Mouse (Mus musculus) monocyte, adult 59 days (primary cell): ENCODE data around the gene Ccdc191. TPM values are rescaled to one million over a fixed set of nuclear protein-coding genes. Genes with fewer than 3 reads are reported as not detected.

Experiments used
- total RNA-seq, 2 experiments: library from RNA; stranded (reverse); gene quantifications; one replicate each; pipeline ENCODE4 v1.2.4; 2023

Gene Ccdc191
- total RNA-seq: 10 to 100 TPM in 1 of 2 experiments, 1 to 10 TPM in 1; 6.4 to 10.5 TPM

DNA sequence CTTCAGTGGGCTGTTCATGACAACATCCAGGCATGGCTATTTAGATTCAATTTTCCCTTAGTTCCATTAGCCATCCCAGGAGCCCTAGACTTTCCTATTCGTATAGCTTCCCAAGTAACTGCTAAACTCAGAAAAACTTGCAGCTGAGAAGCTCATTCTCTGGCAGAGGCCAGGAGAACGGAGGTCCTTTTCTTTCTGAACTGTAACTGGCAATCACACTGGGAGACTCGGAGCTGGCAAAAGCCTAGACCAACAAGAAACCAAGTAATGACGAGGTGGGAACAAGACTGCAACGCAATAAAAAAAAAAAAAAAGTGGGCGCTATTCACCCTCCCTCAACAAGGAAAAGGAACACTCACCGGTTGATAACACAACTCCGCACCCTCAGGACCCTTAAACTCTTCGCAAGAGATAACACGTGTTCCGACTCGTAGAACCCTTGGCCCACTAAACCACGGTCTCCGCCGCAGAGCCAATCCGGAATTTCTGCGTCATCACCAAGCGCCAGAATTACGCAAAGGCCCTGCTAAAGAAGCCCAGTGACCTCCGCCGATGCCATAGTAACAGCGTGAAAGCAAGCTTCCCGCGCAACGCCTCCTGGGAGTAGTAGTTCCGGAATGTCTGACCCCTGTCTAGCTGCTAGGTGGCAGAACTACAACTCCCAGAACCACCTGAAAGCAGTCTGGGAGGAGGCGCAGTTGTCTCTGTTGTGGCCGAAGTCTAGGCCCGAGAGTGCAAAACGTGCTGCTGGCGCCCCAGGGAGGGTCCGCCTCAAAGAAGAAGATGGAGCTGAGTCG is at the start of gene Ccdc191:
Gene Ccdc191, plus strand, starts transcription at position 593 of the 797 bp plus-strand sequence.

DNA sequence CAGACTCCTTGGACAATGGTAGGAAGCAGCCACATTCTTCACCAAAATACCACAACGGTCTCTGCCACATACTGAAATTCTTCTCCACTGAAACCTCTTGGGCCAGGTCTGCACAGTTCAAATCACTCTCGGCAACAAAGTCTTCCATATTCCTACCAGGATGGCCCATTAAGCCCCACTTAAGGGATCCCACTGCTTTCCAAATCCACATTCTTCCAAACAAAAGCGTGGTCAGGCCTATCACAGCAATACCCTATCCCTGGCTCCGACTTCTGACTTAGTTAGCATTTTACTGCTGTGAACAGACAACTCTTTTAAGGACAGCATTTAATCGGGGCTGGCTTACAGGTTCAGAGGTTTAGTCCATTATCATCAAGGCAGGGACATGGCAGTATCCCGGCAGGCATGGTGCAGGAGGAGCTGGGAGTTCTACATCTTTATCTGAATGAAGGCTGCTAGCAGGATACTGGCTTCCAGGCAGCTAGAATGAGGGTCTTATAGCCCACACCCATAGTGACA is 36.8 kb downstream of the Ccdc191 start, which contains the start of gene Qtrt2:
Gene Qtrt2, minus strand, starts transcription at position 469 of the 519 bp plus-strand sequence.

DNA sequence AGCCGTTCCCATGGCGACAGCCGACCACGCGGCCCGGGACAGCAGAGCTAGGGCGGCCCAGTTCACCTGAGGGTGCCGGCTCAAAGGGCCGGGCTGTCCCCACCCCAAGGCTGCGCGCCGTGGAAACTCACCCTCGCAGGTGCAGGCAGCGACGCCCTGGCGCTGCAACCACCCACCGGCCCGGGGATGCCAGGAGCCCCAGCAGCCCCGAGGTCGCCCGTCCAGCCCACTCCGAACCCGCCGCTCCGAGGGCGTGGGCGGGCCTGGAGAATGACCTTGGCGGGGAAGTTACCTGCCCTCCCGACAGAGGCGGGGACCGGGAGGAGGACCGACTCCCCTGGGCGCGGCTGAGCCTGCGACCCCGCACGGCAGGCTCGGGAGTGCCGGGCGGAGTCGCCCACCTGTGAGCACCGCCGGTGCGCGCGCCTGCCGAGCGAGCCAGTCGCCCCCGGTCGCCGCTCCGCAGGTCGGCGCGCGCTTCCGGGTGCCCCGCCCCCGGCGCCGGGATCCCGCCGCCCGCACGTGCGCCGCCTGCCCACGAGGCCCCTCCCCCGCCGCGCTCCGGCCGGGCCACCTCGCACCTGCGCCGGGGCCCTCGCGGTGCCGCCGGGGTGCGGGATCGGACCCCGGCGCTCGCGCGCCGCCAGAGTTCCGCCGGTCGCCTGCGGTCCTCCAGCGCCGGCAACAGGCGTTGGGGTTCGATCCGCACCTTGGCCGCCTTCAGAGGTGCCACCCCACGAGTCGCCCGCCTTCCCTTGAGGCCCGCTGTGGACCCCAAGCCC is 89.9 kb downstream of the Ccdc191 start, which contains the start of gene Zdhhc23:
Gene Zdhhc23, minus strand, starts transcription at position 464 of the 782 bp plus-strand sequence.

Other genes with a start within 250 kb of the Ccdc191 start
- not detected for gene Tigit, start 225.7 kb upstream of the Ccdc191 start, total RNA-seq
- not detected for gene Drd3, start 135.8 kb upstream of the Ccdc191 start, total RNA-seq
- gene Qtrt2, start 37.0 kb downstream of the Ccdc191 start, total RNA-seq: 10 to 100 TPM; 20.4 to 24.0 TPM
- gene Zdhhc23, start 90.0 kb downstream of the Ccdc191 start, total RNA-seq: 1 to 10 TPM; 5.9 to 6.6 TPM
- gene Gramd1c, start 173.5 kb downstream of the Ccdc191 start, total RNA-seq: 1 to 10 TPM in 1 of 2 experiments, under 1 TPM in 1; 0.33 to 1.1 TPM
- gene Atp6v1a, start 249.9 kb downstream of the Ccdc191 start, total RNA-seq: 10 to 100 TPM; 86.5 to 87.7 TPM